Mouse (Mus musculus) R1 (cell line): ENCODE results near the gene Ift43.

Experiments used
- DNase-seq: peaks from one replicate; pipeline ENCODE4 v3.0.0-alpha.2; 2018; ENCODE audit warnings: low read depth, low spot score

The Ift43 gene

GRCm38 (mm10) chr12:86173314-86173713 lies 91.0 kb downstream of the Ift43 start:
- no peak for DNase-seq

- DNase-seq: no peak
Measured at GRCm38 (mm10) chr12:86174369-86174768, 92.0 kb downstream of the Ift43 start.

GRCm38 (mm10) chr12:86175476-86175942 lies 93.2 kb downstream of the Ift43 start:
- no peak for DNase-seq

- no peak for DNase-seq
Measured at GRCm38 (mm10) chr12:86176675-86177339, 94.5 kb downstream of the Ift43 start.

- DNase-seq: no peak
Measured at GRCm38 (mm10) chr12:86179266-86179665, 96.9 kb downstream of the Ift43 start.

- peak; percentile 51 for DNase-seq
Measured at GRCm38 (mm10) chr12:86181320-86181751, 99.0 kb downstream of the Ift43 start.

GRCm38 (mm10) chr12:86181879-86182278 lies 99.5 kb downstream of the Ift43 start:
- DNase-seq: peak; percentile 72

GRCm38 (mm10) chr12:86182414-86182813 lies 100.1 kb downstream of the Ift43 start:
- peak; percentile 32 for DNase-seq

- peak; percentile 70 for DNase-seq
Measured at GRCm38 (mm10) chr12:86188161-86188560, 105.8 kb downstream of the Ift43 start.

- peak; percentile 71 for DNase-seq
Measured at GRCm38 (mm10) chr12:86189601-86190323, 107.4 kb downstream of the Ift43 start.

- DNase-seq: no peak
Measured at GRCm38 (mm10) chr12:86192036-86192449, 109.7 kb downstream of the Ift43 start.

- no peak for DNase-seq
Measured at GRCm38 (mm10) chr12:86196944-86197343, 114.6 kb downstream of the Ift43 start.

GRCm38 (mm10) chr12:86203443-86204057 lies 121.2 kb downstream of the Ift43 start:
- no peak for DNase-seq

- no peak for DNase-seq
Measured at GRCm38 (mm10) chr12:86211099-86211520, 128.8 kb downstream of the Ift43 start.
